ENCODE assay signal across 7 mouse cellular contexts in the genomic region with DNA sequence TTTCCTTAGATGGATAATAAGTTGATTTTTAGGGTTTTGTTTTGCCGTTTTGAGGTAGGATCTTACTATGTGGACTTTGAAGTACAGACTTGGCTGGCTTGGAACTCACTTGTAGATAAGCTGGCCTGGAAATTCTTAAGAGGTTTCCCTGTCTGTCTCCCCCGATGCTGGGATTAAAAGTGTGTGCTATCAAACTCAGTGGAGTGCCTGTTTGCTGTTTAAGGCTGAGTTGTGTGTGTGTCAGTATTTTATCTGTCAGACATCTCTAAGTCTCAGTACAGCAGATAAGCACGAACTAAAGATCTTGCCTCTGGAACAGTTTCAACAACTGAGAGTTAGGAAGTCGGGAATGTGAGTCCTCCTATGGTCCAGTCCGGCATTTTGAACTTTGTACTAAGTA. TPM values are rescaled to one million over a fixed set of nuclear protein-coding genes. Genes with fewer than 3 reads are reported as not detected.
DNase-seq lines count a peak whose midpoint lies in the region; ATAC-seq and TF ChIP-seq lines count a peak whose summit lies in the region.

No protein-coding gene starts in this region.

- no peak for TF ChIP-seq EP300 in stomach, postnatal 0 days (optimal IDR thresholded peaks at IDR 0.05)

- H3K4me3 ChIP-seq in megakaryocyte, embryonic 14.5 days (replicated peaks), result peak overlapping the region; percentile 97
- peak overlapping the region; percentile 89 for H3K4me3 ChIP-seq in forebrain, embryonic 13.5 days
- peak overlapping the region; percentile 92 for H3K4me3 ChIP-seq in limb, embryonic 13.5 days
- H3K4me3 ChIP-seq in stomach, postnatal 0 days (ENCODE audit: low read depth, low read length), result peak overlapping the region; percentile 98

- WGBS in forebrain, embryonic 13.5 days, result 26% methylated on average over 5 of the region's 5 CpGs
- 11% methylated on average over 5 of the region's 5 CpGs for WGBS in limb, embryonic 13.5 days
- under 1% methylated on average over 5 of the region's 5 CpGs for WGBS in stomach, postnatal 0 days

- no peaks in the 10 kb centered on the region for H3K27me3 ChIP-seq in megakaryocyte, embryonic 14.5 days (replicated peaks)
- H3K27me3 ChIP-seq in forebrain, embryonic 13.5 days, result no peaks in the 10 kb centered on the region
- H3K27me3 ChIP-seq in limb, embryonic 13.5 days, result no peaks in the 10 kb centered on the region
- no peaks in the 10 kb centered on the region for H3K27me3 ChIP-seq in stomach, postnatal 0 days (ENCODE audit: control insufficient read depth, insufficient read depth, low read length)

- peak overlapping the region; percentile 88 for H3K4me2 ChIP-seq in forebrain, embryonic 13.5 days
- peak overlapping the region; percentile 82 for H3K4me2 ChIP-seq in limb, embryonic 13.5 days (replicated peaks)
- H3K4me2 ChIP-seq in stomach, postnatal 0 days (replicated peaks; ENCODE audit: low read depth), result peak overlapping the region; percentile 86

- no peak for TF ChIP-seq CTCF in stomach, postnatal 0 days (IDR thresholded peaks at IDR 0.05; ENCODE audit: low read depth)

- H3K27ac ChIP-seq in forebrain, embryonic 13.5 days, result no peak overlapping the region
- no peak overlapping the region; the same call in 1 of the 2 replicates for H3K27ac ChIP-seq in limb, embryonic 13.5 days
- H3K27ac ChIP-seq in stomach, postnatal 0 days (replicated peaks), result peak overlapping the region; percentile 63

- no peaks in the 10 kb centered on the region for H3K9me3 ChIP-seq in megakaryocyte, embryonic 14.5 days
- no peaks in the 10 kb centered on the region for H3K9me3 ChIP-seq in forebrain, embryonic 13.5 days (replicated peaks)
- no peaks in the 10 kb centered on the region for H3K9me3 ChIP-seq in limb, embryonic 13.5 days
- H3K9me3 ChIP-seq in stomach, postnatal 0 days (ENCODE audit: control insufficient read depth, low read length), result no peaks in the 10 kb centered on the region

- DNase-seq in stomach, postnatal 0 days (ENCODE audit: low spot score), result peak; percentile 25
- no peak for DNase-seq in urinary bladder, adult 2 months (ENCODE audit: low spot score)

- peaks cover 51% of the 10 kb centered on the region for H3K4me1 ChIP-seq in megakaryocyte, embryonic 14.5 days
- peaks cover 44% of the 10 kb centered on the region for H3K4me1 ChIP-seq in forebrain, embryonic 13.5 days
- H3K4me1 ChIP-seq in limb, embryonic 13.5 days, result peaks cover 32% of the 10 kb centered on the region
- peaks cover 4% of the 10 kb centered on the region; the same call in 1 of the 2 replicates for H3K4me1 ChIP-seq in stomach, postnatal 0 days (replicated peaks; ENCODE audit: control insufficient read depth, insufficient read depth)

- H3K9ac ChIP-seq in forebrain, embryonic 13.5 days, result peak overlapping the region; percentile 97
- peak overlapping the region; percentile 96 for H3K9ac ChIP-seq in limb, embryonic 13.5 days
- peak overlapping the region; percentile 99 for H3K9ac ChIP-seq in stomach, postnatal 0 days (ENCODE audit: low read length)

- no peak for ATAC-seq in megakaryocyte, adult 5-6 weeks (ENCODE audit: poor library complexity, severe bottlenecking)
- no peak for ATAC-seq in forebrain, embryonic 13.5 days
- ATAC-seq in limb, embryonic 13.5 days (ENCODE audit: low FRiP score, low read depth), result no peak
- no peak for ATAC-seq in stomach, postnatal 0 days (ENCODE audit: low FRiP score, low TSS enrichment)
- no peak for ATAC-seq in inflammation-experienced regulatory T-cells, adult 6 months

- H3K36me3 ChIP-seq in megakaryocyte, embryonic 14.5 days (replicated peaks; ENCODE audit: low read length), result peaks cover 14% of the 10 kb centered on the region
- H3K36me3 ChIP-seq in forebrain, embryonic 13.5 days (ENCODE audit: poor library complexity, severe bottlenecking), result no peaks in the 10 kb centered on the region; the same call in 1 of the 2 replicates
- peaks cover 10% of the 10 kb centered on the region for H3K36me3 ChIP-seq in limb, embryonic 13.5 days
- no peaks in the 10 kb centered on the region for H3K36me3 ChIP-seq in stomach, postnatal 0 days (ENCODE audit: control insufficient read depth, insufficient read depth, low read length)

RNA-seq across cellular contexts. Expression of a gene that starts 1.6 kb away (rescaled TPM):
- polyA plus RNA-seq in megakaryocyte, embryonic 14.5 days (2012; ENCODE audit: insufficient read depth, low replicate concordance), result 0.80 and 3.0 TPM in 2 replicates
- 46.7 and 50.4 TPM in 2 replicates for total RNA-seq in megakaryocyte, adult 5-6 weeks (2015)
- total RNA-seq in megakaryocyte, adult 5-6 weeks (2017), result 106 and 112 TPM in 2 replicates
- 77.1 and 85.3 TPM in 2 replicates for polyA plus RNA-seq in forebrain, embryonic 13.5 days (2015; fragmentation: Nextera tagmentation; extraction: Ambion mirVana)
- polyA plus RNA-seq in limb, embryonic 13.5 days (2015; fragmentation: Nextera tagmentation; extraction: Ambion mirVana), result 76.8 and 80.1 TPM in 2 replicates
- 23.7 and 24.5 TPM in 2 replicates for polyA plus RNA-seq in stomach, postnatal 0 days (2015; fragmentation: Nextera tagmentation; extraction: Ambion mirVana)
- 37.2 and 45.3 TPM in 2 replicates for polyA plus RNA-seq in urinary bladder, adult 2 months (2012; rRNA removed)
- 10 to 100 TPM; 16.1 to 20.7 (median 19.9) TPM for polyA plus RNA-seq in inflammation-experienced regulatory T-cells, adult 6 months (2017; shearing (Covaris generic))
